Mouse (Mus musculus) cerebellum, adult 2 months (tissue): ENCODE measurements around the gene Akt1.

Experiments used
- CTCF ChIP-seq: fragments of 200-500 bp; IDR thresholded peaks from 2 replicates; pipeline ENCODE4 v1.5.1; 2011; ENCODE audit warnings: low read depth, mild to moderate bottlenecking, control low read depth, low read length, moderate library complexity, borderline replicate concordance; ENCODE audit not compliant: insufficient read depth
- POLR2A ChIP-seq: fragments of 200-500 bp; IDR thresholded peaks from 2 replicates; pipeline ENCODE4 v1.6.1; 2011; ENCODE audit warnings: low read length, control low read depth, borderline replicate concordance; ENCODE audit not compliant: insufficient read depth

DNA sequence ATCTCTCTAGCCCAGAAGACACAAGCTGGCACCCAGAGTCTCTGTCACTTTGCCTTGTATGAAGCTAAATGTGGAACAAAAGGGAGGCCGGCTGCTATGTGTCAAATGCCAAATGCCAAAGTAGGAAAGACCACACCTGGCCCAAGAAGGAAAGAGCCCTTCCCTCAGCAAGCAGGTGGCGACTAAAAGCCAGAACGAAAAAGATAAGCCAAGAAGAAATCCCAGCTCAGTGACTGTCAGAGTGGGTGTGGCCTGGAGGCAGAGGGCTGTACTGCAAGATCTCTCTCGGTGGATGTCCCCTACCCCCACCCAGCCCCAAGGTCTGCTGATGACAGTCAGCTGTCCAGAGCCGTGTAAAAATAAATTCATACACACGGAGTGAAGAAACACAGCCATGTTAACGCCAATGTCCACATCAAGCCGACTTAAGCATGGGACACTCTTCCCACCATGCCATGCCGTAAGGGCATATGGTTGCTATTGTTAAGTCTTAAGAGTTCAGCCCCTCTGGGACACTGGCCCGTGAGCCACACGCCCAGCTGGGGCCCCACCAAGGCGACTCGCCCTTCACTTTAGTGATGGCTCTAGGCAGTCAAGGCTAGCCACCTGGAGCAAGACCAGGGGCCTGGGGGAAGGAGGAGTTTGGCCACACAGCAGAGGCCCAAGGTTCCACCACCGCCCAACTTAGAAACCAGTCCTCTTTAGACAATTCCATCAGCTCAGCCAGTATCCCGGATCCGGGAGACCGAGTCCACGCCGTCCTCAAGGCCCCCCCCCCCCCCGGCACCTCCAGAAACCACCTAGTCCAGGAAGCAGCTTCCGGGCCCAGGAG, 1.7 kb downstream of the Akt1 start:
- no peak for TF ChIP-seq POLR2A
- no peak for TF ChIP-seq CTCF
